Mouse (Mus musculus) neural tube, embryonic 13.5 days (tissue): Measurements from ENCODE around the gene Msi2. TPM values are rescaled to one million over a fixed set of nuclear protein-coding genes. Genes with fewer than 3 reads are reported as not detected.

Source experiments
- ATAC-seq: fragments of 200-750 bp; cut with Nextera tagmentation; 2 replicates; pipeline ENCODE4 v1.8.0; 2017; ENCODE audit warnings: low read depth, mild to moderate bottlenecking, moderate TSS enrichment, moderate library complexity
- H3K27ac ChIP-seq: fragments of 300-500 bp; sonication (generic); replicated peaks from 2 replicates; pipeline ENCODE4 v1.5.1; 2015; ENCODE audit warnings: moderate library complexity, mild to moderate bottlenecking, inconsistent platforms
- H3K27me3 ChIP-seq: fragments of 300-500 bp; sonication (generic); 2 replicates; pipeline ENCODE4 v1.6.1; 2015; ENCODE audit warnings: mild to moderate bottlenecking, inconsistent platforms
- H3K36me3 ChIP-seq: fragments of 300-500 bp; sonication (generic); 2 replicates; pipeline ENCODE4 v1.6.1; 2015; ENCODE audit warnings: mild to moderate bottlenecking, inconsistent platforms
- H3K4me1 ChIP-seq: fragments of 300-500 bp; sonication (generic); replicated peaks from 2 replicates; pipeline ENCODE4 v1.6.1; 2015; ENCODE audit warnings: inconsistent platforms
- H3K4me2 ChIP-seq: fragments of 300-500 bp; sonication (generic); 2 replicates; pipeline ENCODE4 v1.6.1; 2015; ENCODE audit warnings: inconsistent platforms, mild to moderate bottlenecking, moderate library complexity
- H3K4me3 ChIP-seq: fragments of 300-500 bp; sonication (generic); 2 replicates; pipeline ENCODE4 v1.5.1; 2015; ENCODE audit warnings: mild to moderate bottlenecking, inconsistent platforms
- H3K9ac ChIP-seq: fragments of 300-500 bp; sonication (generic); 2 replicates; pipeline ENCODE4 v1.6.1; 2015; ENCODE audit warnings: moderate library complexity, mild to moderate bottlenecking, inconsistent platforms
- H3K9me3 ChIP-seq: fragments of 300-500 bp; sonication (generic); 2 replicates; pipeline ENCODE4 v1.6.1; 2016; ENCODE audit warnings: inconsistent platforms
- WGBS: fragments of 180-500 bp; shearing (Covaris S2); methylation state at CpG from one replicate; pipeline ENCODE4 v1.1.7; 2015; 5-methylcytosine and 5-hydroxymethylcytosine counted together
- polyA plus RNA-seq: library from polyadenylated mRNA; unstranded; fragments of >200 nt; fragmentation: Nextera tagmentation; extraction: Ambion mirVana; gene quantifications from 2 replicates; pipeline ENCODE4 v1.2.1, GENCODE M21; 2015

Gene Msi2
- polyA plus RNA-seq, 1 experiment from 2014 or later = 20.9 TPM

GRCm38 (mm10) chr11:88354771-88355170 lies 363.5 kb downstream of the Msi2 start:
- peaks cover 65% of the 10 kb centered on the region for H3K4me1 ChIP-seq
- 80% methylated on average over 9 of the region's 9 CpGs for WGBS
- no peak overlapping the region; the same call in 1 of the 2 replicates for H3K27ac ChIP-seq
- ATAC-seq = no peak
- no peak overlapping the region for H3K9ac ChIP-seq
- H3K9me3 ChIP-seq = no peaks in the 10 kb centered on the region
- peaks cover 7% of the 10 kb centered on the region; the same call in 1 of the 2 replicates for H3K36me3 ChIP-seq
- no peak overlapping the region for H3K4me3 ChIP-seq
- no peaks in the 10 kb centered on the region for H3K27me3 ChIP-seq
- H3K4me2 ChIP-seq = no peak overlapping the region

GRCm38 (mm10) chr11:88351722-88352473 lies 366.4 kb downstream of the Msi2 start:
- Histone ChIP-seq H3K4me1 (peaks cover 55% of the 10 kb centered on the region), H3K4me2 (no peak overlapping the region), H3K9ac (no peak overlapping the region), H3K9me3 (no peaks in the 10 kb centered on the region), H3K4me3 (no peak overlapping the region), H3K36me3 (peaks cover 7% of the 10 kb centered on the region; the same call in 1 of the 2 replicates), H3K27me3 (no peaks in the 10 kb centered on the region), H3K27ac (peak overlapping the region; percentile 52)
- ATAC-seq = no peak
- WGBS = 84% methylated on average over 3 of the region's 3 CpGs

- ATAC-seq = no peak
- H3K4me2 ChIP-seq = no peak overlapping the region
- H3K27ac ChIP-seq = peak overlapping the region; percentile 28; the same call in 1 of the 2 replicates
Observed at GRCm38 (mm10) chr11:88348690-88349089, 369.6 kb downstream of the Msi2 start.

DNA sequence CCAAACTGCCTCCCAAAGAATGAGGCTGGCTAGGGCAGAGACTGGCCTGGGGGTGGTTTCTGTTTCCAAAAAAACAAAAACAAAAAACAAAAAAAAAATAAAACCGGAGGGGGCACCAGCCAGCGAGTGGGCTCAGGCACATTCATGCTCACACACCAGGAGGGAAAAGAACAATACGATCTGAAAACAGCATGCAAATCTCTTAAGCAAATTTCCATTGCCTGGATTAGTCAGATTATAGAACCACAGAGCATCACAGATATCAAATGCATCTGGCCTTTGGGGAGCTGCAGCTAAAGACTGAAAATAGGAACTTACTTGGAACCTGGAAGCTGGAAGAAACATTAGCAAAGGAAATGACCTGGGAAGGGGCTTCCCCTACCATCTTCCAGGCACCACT lies 370.3 kb downstream of the Msi2 start:
- no peak for ATAC-seq
- peaks cover 28% of the 10 kb centered on the region for H3K4me1 ChIP-seq
- no peaks in the 10 kb centered on the region for H3K27me3 ChIP-seq
- no peak overlapping the region for H3K4me2 ChIP-seq
- no peaks in the 10 kb centered on the region for H3K9me3 ChIP-seq
- peaks cover 6% of the 10 kb centered on the region; the same call in 1 of the 2 replicates for H3K36me3 ChIP-seq
- H3K4me3 ChIP-seq = no peak overlapping the region
- 64% methylated on average over 3 of the region's 3 CpGs for WGBS
- H3K9ac ChIP-seq = no peak overlapping the region
- H3K27ac ChIP-seq = 0 out of 2 replicates have a peak overlapping the region, but pooled peaks have one; percentile 18

More at GRCm38 (mm10) chr11:88348690-88349089, 369.6 kb downstream of the Msi2 start:
- Histone ChIP-seq H3K4me3 (no peak overlapping the region), H3K9me3 (no peaks in the 10 kb centered on the region), H3K9ac (no peak overlapping the region), H3K4me1 (peaks cover 32% of the 10 kb centered on the region), H3K36me3 (peaks cover 6% of the 10 kb centered on the region; the same call in 1 of the 2 replicates), H3K27me3 (no peaks in the 10 kb centered on the region)
- WGBS = 74% methylated on average over 23 of the region's 23 CpGs

DNA sequence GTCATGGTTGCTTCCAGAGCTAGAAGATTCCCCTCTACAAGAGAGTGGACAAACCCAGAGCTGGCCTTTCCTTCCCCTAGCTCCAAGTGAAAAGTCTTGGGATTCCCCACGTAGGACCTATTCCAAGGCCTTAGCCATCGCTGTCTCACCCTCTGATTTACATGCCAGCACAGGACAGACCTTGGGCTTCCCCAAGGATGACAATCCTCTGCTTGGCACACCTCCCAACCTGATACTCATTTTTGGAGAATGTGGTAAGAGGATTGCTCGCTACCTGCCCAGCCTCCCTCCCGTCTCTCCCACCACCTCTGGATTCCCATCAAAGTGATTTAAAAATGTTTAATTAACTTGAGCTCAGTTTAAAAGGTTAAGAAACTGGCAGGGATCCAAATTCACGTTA lies 372.2 kb downstream of the Msi2 start:
- Histone ChIP-seq H3K9me3 (no peaks in the 10 kb centered on the region), H3K9ac (no peak overlapping the region), H3K27ac (no peak overlapping the region), H3K4me3 (no peak overlapping the region), H3K4me2 (no peak overlapping the region), H3K36me3 (peaks cover 6% of the 10 kb centered on the region; the same call in 1 of the 2 replicates), H3K4me1 (peaks cover 18% of the 10 kb centered on the region), H3K27me3 (no peaks in the 10 kb centered on the region)
- no peak for ATAC-seq
- 75% methylated on average over 5 of the region's 5 CpGs for WGBS

DNA sequence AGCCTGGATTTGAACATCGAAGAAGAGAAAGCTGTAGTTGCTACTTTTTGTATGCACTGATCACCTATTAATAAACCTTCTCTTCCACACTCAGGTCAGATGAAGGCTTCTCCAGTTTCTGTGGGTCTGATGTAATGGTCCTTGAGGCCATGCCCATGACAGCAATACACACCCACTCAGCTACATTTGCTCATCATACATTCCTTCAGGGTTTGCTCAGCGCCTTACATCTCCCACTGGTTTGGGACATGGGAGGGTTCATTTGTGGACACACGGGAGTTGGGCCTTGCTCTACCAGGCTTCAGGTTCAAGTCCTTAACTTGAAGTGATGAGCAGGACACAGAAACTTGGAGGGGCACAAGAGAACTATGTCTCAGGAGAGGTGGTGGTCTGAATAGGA lies 380.4 kb downstream of the Msi2 start:
- H3K4me3 ChIP-seq = no peak overlapping the region
- WGBS = 95% methylated on average over 3 of the region's 3 CpGs
- no peak for ATAC-seq
- H3K4me1 ChIP-seq = peaks cover 11% of the 10 kb centered on the region
- H3K27me3 ChIP-seq = no peaks in the 10 kb centered on the region
- no peak overlapping the region for H3K4me2 ChIP-seq
- H3K36me3 ChIP-seq = no peaks in the 10 kb centered on the region; the same call in 1 of the 2 replicates
- H3K9me3 ChIP-seq = no peaks in the 10 kb centered on the region
- H3K9ac ChIP-seq = no peak overlapping the region
- H3K27ac ChIP-seq = no peak overlapping the region

DNA sequence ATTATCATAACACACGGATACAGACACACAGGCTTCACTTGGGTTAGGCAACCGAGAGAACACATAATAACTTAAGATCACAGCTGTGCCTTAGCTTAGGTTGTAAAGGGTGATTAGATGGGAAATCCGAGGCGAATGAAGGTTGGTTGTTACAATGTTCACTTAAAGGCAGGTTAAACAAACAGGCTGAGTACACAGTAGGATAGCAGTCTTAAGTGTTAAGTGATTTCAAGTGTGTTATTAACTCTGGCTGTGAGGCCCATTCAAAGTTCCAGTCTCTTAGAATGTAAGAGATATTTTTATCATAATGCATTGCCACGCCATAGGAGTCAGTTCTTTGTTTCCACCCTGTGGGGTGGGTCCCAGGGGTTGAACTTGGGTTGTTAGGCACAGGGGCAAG lies 383.4 kb downstream of the Msi2 start:
- ATAC-seq = no peak
- H3K4me2 ChIP-seq = no peak overlapping the region
- WGBS = 42% methylated on average over 5 of the region's 5 CpGs
- peaks cover 36% of the 10 kb centered on the region for H3K4me1 ChIP-seq
- H3K27ac ChIP-seq = peak overlapping the region; percentile 49; the same call in 1 of the 2 replicates
- H3K36me3 ChIP-seq = no peaks in the 10 kb centered on the region; the same call in 1 of the 2 replicates
- no peak overlapping the region for H3K4me3 ChIP-seq
- H3K9ac ChIP-seq = no peak overlapping the region
- H3K27me3 ChIP-seq = no peaks in the 10 kb centered on the region
- no peaks in the 10 kb centered on the region for H3K9me3 ChIP-seq

DNA sequence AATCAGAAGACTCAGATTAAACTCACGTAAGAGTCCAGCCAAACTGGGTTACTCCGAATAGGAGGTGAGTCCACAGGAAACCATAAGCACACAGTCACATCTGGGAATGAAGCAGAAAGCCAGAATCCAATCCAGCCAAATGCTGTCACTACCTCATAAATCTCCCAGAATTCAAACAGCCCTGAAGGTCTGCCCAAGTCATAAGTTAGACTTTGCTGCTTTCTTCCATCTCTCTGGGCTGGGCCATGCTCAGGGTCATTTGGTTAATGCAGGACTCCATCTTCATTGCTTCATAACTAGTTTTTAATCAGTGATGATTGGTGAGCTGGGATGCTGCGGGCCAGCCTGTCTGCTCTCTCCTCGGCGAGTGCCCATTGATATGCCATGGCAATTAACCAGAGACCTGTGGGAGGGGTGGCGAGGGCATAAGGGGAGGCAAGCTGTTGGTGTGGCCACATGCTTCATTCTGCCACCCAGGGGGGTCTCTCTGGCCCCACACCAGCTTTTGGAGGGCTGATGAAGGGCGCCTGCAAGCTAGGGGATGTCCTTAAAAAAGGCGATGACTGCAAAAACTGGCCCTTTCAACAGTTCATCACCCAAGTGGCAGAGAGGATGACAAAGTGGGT lies 385.9 kb downstream of the Msi2 start:
- no peaks in the 10 kb centered on the region for H3K27me3 ChIP-seq
- H3K4me3 ChIP-seq = no peak overlapping the region
- H3K9ac ChIP-seq = no peak overlapping the region
- WGBS = 61% methylated on average over 8 of the region's 8 CpGs
- ATAC-seq = no peak
- H3K36me3 ChIP-seq = no peaks in the 10 kb centered on the region
- H3K4me2 ChIP-seq = no peak overlapping the region
- peaks cover 56% of the 10 kb centered on the region for H3K4me1 ChIP-seq
- H3K27ac ChIP-seq = peak overlapping the region; percentile 33; the same call in 1 of the 2 replicates
- no peaks in the 10 kb centered on the region for H3K9me3 ChIP-seq

GRCm38 (mm10) chr11:88331722-88332121 lies 386.6 kb downstream of the Msi2 start:
- WGBS = 90% methylated on average over 8 of the region's 8 CpGs
- Histone ChIP-seq H3K4me1 (peaks cover 63% of the 10 kb centered on the region), H3K9ac (no peak overlapping the region)

GRCm38 (mm10) chr11:88330799-88331198 lies 387.5 kb downstream of the Msi2 start:
- Histone ChIP-seq H3K27ac (peak overlapping the region; percentile 78), H3K4me3 (no peak overlapping the region), H3K4me1 (peaks cover 66% of the 10 kb centered on the region), H3K4me2 (no peak overlapping the region), H3K9me3 (no peaks in the 10 kb centered on the region), H3K9ac (no peak overlapping the region), H3K27me3 (no peaks in the 10 kb centered on the region), H3K36me3 (no peaks in the 10 kb centered on the region)
- WGBS = 32% methylated on average over 11 of the region's 11 CpGs
- ATAC-seq = peak; percentile 41; the same call in 1 of the 2 replicates

More at GRCm38 (mm10) chr11:88331722-88332121, 386.6 kb downstream of the Msi2 start:
- Histone ChIP-seq H3K27ac (no peak overlapping the region), H3K9me3 (no peaks in the 10 kb centered on the region), H3K27me3 (no peaks in the 10 kb centered on the region), H3K4me3 (no peak overlapping the region), H3K36me3 (no peaks in the 10 kb centered on the region), H3K4me2 (no peak overlapping the region)
- no peak for ATAC-seq

DNA sequence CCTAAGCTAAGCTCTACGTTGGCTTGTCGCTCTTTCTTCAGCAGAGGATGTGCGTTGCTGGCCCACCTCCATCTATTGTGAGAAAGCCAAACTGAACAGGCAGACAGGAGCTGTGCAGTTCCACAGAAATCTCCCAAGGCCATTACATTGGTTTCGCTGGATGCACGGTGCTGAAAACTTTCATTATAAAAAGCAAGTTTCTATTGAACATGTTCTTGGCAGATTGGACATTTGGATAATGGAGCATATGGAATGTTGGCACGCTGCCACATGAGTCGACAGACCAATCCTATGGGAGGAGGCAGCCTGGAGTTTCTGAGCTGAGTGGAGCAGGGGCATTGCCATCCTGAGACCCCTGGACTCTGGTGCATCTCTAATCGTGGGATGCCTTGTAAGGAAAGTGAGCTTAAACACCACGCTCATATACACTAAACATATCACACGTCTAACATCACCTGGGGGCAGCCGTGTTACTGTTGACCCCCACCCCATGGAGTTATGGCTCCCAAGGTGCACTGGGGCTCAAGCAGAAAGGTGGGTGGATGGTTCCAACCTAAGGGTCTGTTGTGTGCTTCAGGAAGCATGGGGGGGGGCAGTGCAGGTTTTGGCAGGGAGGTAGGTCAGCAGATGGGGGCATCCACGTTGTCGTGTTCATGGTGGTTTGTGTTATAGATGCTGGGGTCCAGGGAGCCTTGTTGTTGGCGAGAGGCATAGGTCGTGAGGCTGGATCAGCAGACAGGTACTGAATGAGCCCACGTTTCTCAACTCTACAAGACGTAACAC lies 389.3 kb downstream of the Msi2 start:
- H3K9me3 ChIP-seq = no peaks in the 10 kb centered on the region
- H3K27ac ChIP-seq = peak overlapping the region; percentile 56; the same call in 1 of the 2 replicates
- no peak for ATAC-seq
- no peaks in the 10 kb centered on the region for H3K27me3 ChIP-seq
- no peaks in the 10 kb centered on the region for H3K36me3 ChIP-seq
- no peak overlapping the region for H3K4me3 ChIP-seq
- peaks cover 56% of the 10 kb centered on the region for H3K4me1 ChIP-seq
- WGBS = 69% methylated on average over 17 of the region's 17 CpGs
- H3K4me2 ChIP-seq = no peak overlapping the region
- no peak overlapping the region for H3K9ac ChIP-seq
